Mouse (Mus musculus): ENCODE measurements around the gene H2bfm. TPM values are rescaled to one million over a fixed set of nuclear protein-coding genes. Genes with fewer than 3 reads are reported as not detected.
"Not testable (repeated sequence)": the region's sequence is repeated elsewhere in the genome, so short reads cannot be mapped to it uniquely, and the experiment has no call there.

The H2bfm gene
- polyA plus RNA-seq (2014; fragmentation: Nextera tagmentation; extraction: Ambion mirVana): not detected in 2 replicates

DNA sequence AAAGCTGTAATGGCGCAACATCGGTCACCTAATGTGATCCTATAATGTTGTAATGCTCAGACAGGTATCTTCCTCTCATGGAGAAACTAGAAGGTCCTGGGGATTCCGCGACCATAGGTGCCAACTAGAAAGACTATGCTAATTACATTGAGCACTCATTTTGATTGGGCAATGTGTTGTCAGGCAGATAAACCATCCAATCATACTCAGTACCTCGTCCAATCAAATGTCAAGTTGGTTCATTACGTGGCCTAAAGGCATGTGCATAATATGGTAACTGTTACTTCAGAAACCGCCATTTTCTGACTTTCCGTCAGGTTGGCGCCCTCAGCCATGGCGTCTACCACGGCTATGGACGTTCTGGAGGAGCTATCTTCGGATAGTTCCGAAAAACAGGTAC lies at the start of gene H2bfm:
H2bfm (plus strand) TSS at position 295 of the 400 bp plus-strand sequence.
- DNase-seq (no peak), ATAC-seq (ENCODE audit: insufficient read depth) (no peak)
- Histone ChIP-seq H3K4me3 (ENCODE audit: low read depth, low read length) (no peak within 1 kb of the TSS), H3K4me1 (ENCODE audit: insufficient read depth) (no peaks in the 10 kb centered on the region), H3K36me3 (ENCODE audit: insufficient read depth) (no peaks in the 10 kb centered on the region), H3K27me3 (ENCODE audit: insufficient read depth, low read length) (no peaks in the 10 kb centered on the region), H3K9me3 (ENCODE audit: low read depth, low read length) (no peaks in the 10 kb centered on the region), H3K9ac (no peak within 1 kb of the TSS), H3K27ac (ENCODE audit: low read depth) (no peak within 1 kb of the TSS), H3K4me2 (no peak within 1 kb of the TSS)
- TF ChIP-seq CTCF (IDR thresholded peaks at IDR 0.05; ENCODE audit: low read depth): no peak
- 92% methylated on average over 14 of the region's 14 CpGs for WGBS

DNA sequence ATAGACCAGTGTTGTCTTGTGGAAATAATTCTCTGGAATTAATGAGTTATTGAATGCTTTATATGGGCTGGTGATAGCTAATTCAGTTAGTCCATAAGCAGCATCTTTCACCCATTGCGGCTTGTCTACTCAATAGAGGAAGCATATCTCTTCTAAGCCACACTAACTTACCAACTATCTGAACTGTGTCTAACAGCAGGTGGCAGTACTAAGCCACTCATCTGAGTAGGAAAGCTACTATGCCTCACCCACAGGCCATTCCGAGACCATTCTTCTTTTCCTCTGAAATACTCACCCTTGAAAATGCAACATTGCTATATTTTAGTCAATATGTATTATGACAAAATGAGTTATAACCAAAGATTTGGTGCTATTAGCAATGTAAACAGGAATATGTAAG lies 31.4 kb upstream of the H2bfm start:
- TF ChIP-seq CTCF (IDR thresholded peaks at IDR 0.05; ENCODE audit: low read depth): peak; percentile 46; the same call in 1 of the 2 replicates
- no peaks in the 10 kb centered on the region for H3K4me1 ChIP-seq (ENCODE audit: insufficient read depth)
- no peaks in the 10 kb centered on the region for H3K9me3 ChIP-seq (ENCODE audit: low read depth, low read length)
- no peak overlapping the region for H3K9ac ChIP-seq
- no peak overlapping the region for H3K27ac ChIP-seq (ENCODE audit: low read depth)
- H3K4me2 ChIP-seq: no peak overlapping the region
- peak; percentile 52 for DNase-seq
- ATAC-seq (ENCODE audit: insufficient read depth): no peak
- 51% methylated on average over 2 of the region's 2 CpGs for WGBS
- no peaks in the 10 kb centered on the region for H3K36me3 ChIP-seq (ENCODE audit: insufficient read depth)
- H3K27me3 ChIP-seq (ENCODE audit: insufficient read depth, low read length): no peaks in the 10 kb centered on the region
- H3K4me3 ChIP-seq (ENCODE audit: low read depth, low read length): no peak overlapping the region

DNA sequence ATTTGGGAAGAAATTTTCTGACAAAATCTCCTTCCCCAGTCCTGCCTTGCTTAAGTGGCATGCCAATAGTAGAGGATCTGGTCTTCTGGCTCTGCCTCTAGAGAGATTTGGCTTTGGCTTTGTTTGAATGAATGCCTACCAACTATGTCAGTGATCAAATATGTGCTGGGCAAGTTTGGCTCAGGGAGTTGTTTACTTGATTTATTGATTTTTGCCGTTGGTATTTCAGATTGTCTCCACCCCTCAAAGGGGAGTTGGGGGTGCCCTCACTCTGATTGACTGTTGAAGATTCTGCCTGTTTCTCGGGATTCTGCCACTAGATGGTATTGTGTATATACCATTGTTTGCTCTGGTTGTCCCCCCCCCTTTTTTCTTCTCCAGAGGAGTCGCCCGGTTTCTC lies 22.8 kb upstream of the H2bfm start:
- WGBS: 29% methylated on average over 4 of the region's 4 CpGs
- no peaks in the 10 kb centered on the region for H3K4me1 ChIP-seq (ENCODE audit: insufficient read depth)
- no peaks in the 10 kb centered on the region for H3K9me3 ChIP-seq (ENCODE audit: low read depth, low read length)
- ATAC-seq (ENCODE audit: insufficient read depth): no peak
- no peaks in the 10 kb centered on the region for H3K36me3 ChIP-seq (ENCODE audit: insufficient read depth)
- no peaks in the 10 kb centered on the region for H3K27me3 ChIP-seq (ENCODE audit: insufficient read depth, low read length)
- no peak overlapping the region for H3K4me3 ChIP-seq (ENCODE audit: low read depth, low read length)
- DNase-seq: no peak
- H3K4me2 ChIP-seq: no peak overlapping the region
- no peak overlapping the region for H3K9ac ChIP-seq
- no peak overlapping the region for H3K27ac ChIP-seq (ENCODE audit: low read depth)
- TF ChIP-seq CTCF (IDR thresholded peaks at IDR 0.05; ENCODE audit: low read depth): no peak

DNA sequence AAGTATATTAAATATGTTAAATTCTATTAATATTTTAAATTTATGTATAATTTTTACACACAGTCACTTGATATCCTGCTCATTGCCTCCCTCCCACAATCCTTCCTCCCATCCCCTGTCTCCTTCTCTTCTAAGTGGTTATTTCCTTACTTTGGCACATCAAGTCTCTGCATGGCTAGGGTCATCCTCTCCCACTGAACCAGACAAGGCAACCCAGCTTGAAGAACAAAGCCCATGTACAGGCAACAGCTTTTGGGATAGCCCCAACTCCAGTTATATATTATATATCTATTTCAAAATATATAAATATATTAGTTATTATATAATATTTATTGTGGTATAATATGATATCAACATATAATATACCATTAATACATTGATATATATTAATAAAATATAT lies 1.3 kb upstream of the H2bfm start:
- no peak overlapping the region for H3K4me2 ChIP-seq
- H3K27ac ChIP-seq (ENCODE audit: low read depth): no peak overlapping the region
- TF ChIP-seq CTCF (IDR thresholded peaks at IDR 0.05; ENCODE audit: low read depth): no peak

DNA sequence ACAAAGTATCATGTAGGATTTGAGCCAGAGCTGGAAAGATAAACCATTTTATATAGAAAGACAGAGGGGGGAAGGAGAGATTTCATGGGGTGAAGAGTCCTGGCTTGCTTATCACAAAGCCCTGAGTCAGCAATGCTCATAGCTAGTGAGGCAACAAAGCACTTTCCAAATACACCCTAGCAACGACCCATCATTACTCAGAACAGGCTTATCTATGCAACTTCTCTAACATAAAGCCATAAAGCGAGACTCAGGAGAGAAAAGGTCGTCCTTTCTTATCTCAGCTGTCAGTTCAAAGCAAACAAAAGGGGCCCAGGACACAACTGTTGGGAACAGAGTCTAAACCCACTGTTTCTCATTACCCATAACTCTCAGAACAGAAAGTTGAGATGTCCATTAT lies 10.9 kb downstream of the H2bfm start:
- ATAC-seq (ENCODE audit: insufficient read depth) (no peak), DNase-seq (no peak)
- H3K4me3 ChIP-seq (ENCODE audit: low read depth, low read length): no peak overlapping the region
- H3K9me3 ChIP-seq (ENCODE audit: low read depth, low read length): no peaks in the 10 kb centered on the region
- H3K36me3 ChIP-seq (ENCODE audit: insufficient read depth): no peaks in the 10 kb centered on the region
- no peak for TF ChIP-seq CTCF (IDR thresholded peaks at IDR 0.05; ENCODE audit: low read depth)
- no peaks in the 10 kb centered on the region for H3K27me3 ChIP-seq (ENCODE audit: insufficient read depth, low read length)
- no peak overlapping the region for H3K4me2 ChIP-seq
- H3K9ac ChIP-seq: no peak overlapping the region
- H3K4me1 ChIP-seq (ENCODE audit: insufficient read depth): no peaks in the 10 kb centered on the region
- WGBS: 8% methylated on average over 3 of the region's 3 CpGs
- no peak overlapping the region for H3K27ac ChIP-seq (ENCODE audit: low read depth)

More for the DNA sequence above, 1.3 kb upstream of the H2bfm start:
- H3K9ac ChIP-seq: no peak overlapping the region
- no peak for DNase-seq
- H3K36me3 ChIP-seq (ENCODE audit: insufficient read depth): no peaks in the 10 kb centered on the region
- no peaks in the 10 kb centered on the region for H3K9me3 ChIP-seq (ENCODE audit: low read depth, low read length)
- no peak overlapping the region for H3K4me3 ChIP-seq (ENCODE audit: low read depth, low read length)
- no peaks in the 10 kb centered on the region for H3K27me3 ChIP-seq (ENCODE audit: insufficient read depth, low read length)
- ATAC-seq (ENCODE audit: insufficient read depth): no peak
- H3K4me1 ChIP-seq (ENCODE audit: insufficient read depth): no peaks in the 10 kb centered on the region

DNA sequence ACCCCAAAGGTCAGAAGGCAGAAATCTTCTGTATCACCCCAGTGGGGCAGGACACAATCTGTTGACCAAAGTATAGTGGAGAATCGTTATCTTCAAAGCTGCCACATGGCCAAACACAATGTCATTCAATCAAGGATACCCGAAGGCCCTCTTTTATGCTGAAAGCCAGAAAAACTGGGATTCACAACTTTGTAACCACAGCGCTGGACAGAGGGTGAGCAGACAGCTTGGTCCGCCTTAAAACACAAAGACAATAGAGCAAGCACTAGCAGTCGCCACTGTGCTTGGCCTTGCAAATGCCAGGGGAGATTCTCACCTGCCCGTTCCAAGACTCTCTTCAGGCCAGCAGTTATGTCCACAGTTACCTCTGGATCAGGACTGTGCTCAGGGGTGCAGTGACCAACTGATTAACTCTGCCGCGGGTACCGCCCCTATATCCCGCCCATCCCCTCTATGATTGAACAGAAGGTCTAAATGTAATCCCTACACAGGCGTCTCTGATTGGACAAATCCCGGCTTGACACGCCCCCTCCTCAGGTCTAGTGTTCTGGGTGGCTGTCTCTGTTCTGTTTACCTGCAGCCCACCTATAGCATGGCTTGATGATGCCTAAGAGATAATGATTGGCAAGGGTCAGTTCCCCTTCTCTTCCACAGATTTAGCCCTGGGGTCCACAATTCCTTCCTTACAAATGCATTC lies 30.6 kb downstream of the H2bfm start:
- not testable (repeated sequence) for H3K4me1 ChIP-seq (ENCODE audit: insufficient read depth); H3K9me3 ChIP-seq (ENCODE audit: low read depth, low read length); H3K36me3 ChIP-seq (ENCODE audit: insufficient read depth); H3K9ac ChIP-seq; H3K27ac ChIP-seq (ENCODE audit: low read depth); H3K27me3 ChIP-seq (ENCODE audit: insufficient read depth, low read length)
- ATAC-seq (ENCODE audit: insufficient read depth) (peak; percentile 100), DNase-seq (peak; percentile 65)
- peak overlapping the region; percentile 22; the same call in 1 of the 2 replicates for H3K4me3 ChIP-seq (ENCODE audit: low read depth, low read length)
- H3K4me2 ChIP-seq: peak overlapping the region; percentile 49
- WGBS: 16% methylated on average over 13 of the region's 13 CpGs

DNA sequence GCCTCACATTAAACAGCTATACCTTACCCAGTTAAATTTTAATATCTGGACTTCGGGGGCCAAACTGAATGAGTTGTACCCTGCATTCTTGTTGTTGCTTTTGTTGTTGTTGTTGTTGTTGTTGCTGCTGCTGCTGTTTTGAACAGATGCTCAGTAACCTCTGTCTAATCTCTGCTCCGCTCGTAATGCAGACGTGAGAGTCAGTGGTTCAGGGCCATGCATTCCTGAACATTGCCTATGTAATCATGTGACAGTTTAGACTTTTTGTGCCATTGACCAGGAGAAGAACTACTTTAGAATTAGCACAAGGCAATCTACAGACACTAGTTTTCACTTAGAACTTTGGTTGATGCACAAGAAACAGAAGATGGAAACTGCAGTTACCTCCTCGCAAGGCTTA lies 31.2 kb downstream of the H2bfm start:
- H3K4me3 ChIP-seq (ENCODE audit: low read depth, low read length): peak overlapping the region; percentile 22; the same call in 1 of the 2 replicates
- DNase-seq: peak; percentile 1
- not testable (repeated sequence) for H3K27ac ChIP-seq (ENCODE audit: low read depth); H3K27me3 ChIP-seq (ENCODE audit: insufficient read depth, low read length); H3K4me1 ChIP-seq (ENCODE audit: insufficient read depth); H3K36me3 ChIP-seq (ENCODE audit: insufficient read depth); H3K9me3 ChIP-seq (ENCODE audit: low read depth, low read length); H3K9ac ChIP-seq
- H3K4me2 ChIP-seq: peak overlapping the region; percentile 49
- 54% methylated on average over 5 of the region's 5 CpGs for WGBS
- ATAC-seq (ENCODE audit: insufficient read depth): peak; percentile 22; the same call in 1 of the 2 replicates

Data from lung, embryonic 14.5 days (tissue).